Comparison of ENCODE assay signal across 18 mouse cellular contexts in the genomic region with DNA sequence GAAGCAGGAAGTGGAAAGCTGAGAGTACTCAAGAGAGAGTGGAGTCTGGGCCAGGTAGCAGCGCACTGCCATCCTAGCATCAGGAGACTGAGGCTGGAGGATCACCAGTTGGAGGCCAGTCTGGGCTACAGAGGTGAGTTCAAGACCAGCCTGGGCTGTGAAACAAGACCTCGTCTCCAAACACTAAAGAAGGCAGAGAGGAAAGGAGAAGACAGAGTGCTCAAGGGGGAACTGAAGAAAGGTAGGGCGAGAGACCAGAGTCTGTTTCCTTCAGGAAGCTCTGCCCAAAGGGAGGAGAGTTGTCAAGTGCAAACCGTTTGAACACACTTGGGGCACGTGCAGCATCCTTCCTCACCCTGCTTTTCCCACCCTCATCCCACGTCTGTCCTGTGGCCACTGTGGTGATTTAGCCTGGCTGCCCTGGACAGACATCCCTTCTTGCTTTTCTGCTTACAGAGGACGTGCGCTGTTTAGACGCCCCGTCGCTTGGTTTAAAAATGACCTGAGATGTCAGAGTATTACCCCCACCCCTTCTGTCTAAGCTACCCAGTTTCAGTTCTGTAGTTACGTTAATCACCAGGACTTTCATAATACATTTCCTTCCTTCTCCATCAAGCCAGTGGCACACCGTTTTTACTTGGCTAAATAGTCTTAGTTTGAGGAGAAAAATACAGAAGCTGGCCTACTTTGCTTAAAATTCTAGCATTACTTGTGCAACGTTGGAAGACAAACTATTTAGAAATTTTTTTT.
DNase-seq lines count a peak whose midpoint lies in the region; ATAC-seq lines count a peak whose summit lies in the region.
"Had no signal": no experiment of that assay in that cellular context is flagged by ENCODE, and none has a peak within 500 bp of the region (broad histone marks: within the 10 kb centered on the region; RNA-seq: fewer than 3 reads in every experiment).

No protein-coding gene starts in this region.

- no peaks in the 10 kb centered on the region for H3K27me3 ChIP-seq in liver, embryonic 16.5 days (ENCODE audit: control insufficient read depth, insufficient read depth, low read depth, low read length)
- no peaks in the 10 kb centered on the region for H3K27me3 ChIP-seq in liver, embryonic 11.5 days (replicated peaks; ENCODE audit: control insufficient read depth, insufficient read depth, low read length)
- H3K27me3 ChIP-seq: forebrain, embryonic 12.5 days; heart, embryonic 13.5 days; midbrain, embryonic 12.5 days; Patski had no signal

- 54% methylated on average over 14 of the region's 14 CpGs for WGBS in liver, embryonic 16.5 days (ENCODE audit: insufficient replicate concordance)
- 71% methylated on average over 14 of the region's 14 CpGs for WGBS in liver, embryonic 11.5 days

- H3K4me2 ChIP-seq in liver, embryonic 16.5 days (ENCODE audit: low read depth, low read length), result no peak overlapping the region
- H3K4me2 ChIP-seq in liver, embryonic 11.5 days, result no peak overlapping the region
- H3K4me2 ChIP-seq: forebrain, embryonic 12.5 days; heart, embryonic 13.5 days; midbrain, embryonic 12.5 days had no signal

- no peak overlapping the region for H3K4me3 ChIP-seq in liver, embryonic 16.5 days (ENCODE audit: low read depth, low read length)
- H3K4me3 ChIP-seq in liver, embryonic 11.5 days (ENCODE audit: low read depth, low read length), result no peak overlapping the region
- H3K4me3 ChIP-seq: forebrain, embryonic 12.5 days; heart, embryonic 13.5 days; midbrain, embryonic 12.5 days had no signal

- H3K4me1 ChIP-seq in liver, embryonic 16.5 days (ENCODE audit: control insufficient read depth, low read depth, low read length), result peaks cover 11% of the 10 kb centered on the region
- H3K4me1 ChIP-seq in liver, embryonic 11.5 days (replicated peaks; ENCODE audit: control insufficient read depth, insufficient read depth, low read length), result peaks cover 34% of the 10 kb centered on the region

- ATAC-seq in liver, embryonic 16.5 days (ENCODE audit: low read depth), result no peak
- ATAC-seq in liver, embryonic 11.5 days (replicated peaks; ENCODE audit: low FRiP score), result no peak
- peak; percentile 36 for ATAC-seq in activated CD4-positive, CD25-positive, alpha-beta regulatory T cell, adult 4 months
- ATAC-seq in inflammation-experienced regulatory T-cells, adult 6 months, result peak; percentile 35
- ATAC-seq in neutrophil, adult 5-6 weeks (ENCODE audit: extremely low read depth, insufficient number of reproducible peaks, low FRiP score, poor library complexity, severe bottlenecking), result peak; percentile 35
- ATAC-seq: hindbrain, embryonic 16.5 days; Patski had no signal

- no peaks in the 10 kb centered on the region for H3K9me3 ChIP-seq in liver, embryonic 16.5 days (replicated peaks; ENCODE audit: control insufficient read depth, low read length)
- no peaks in the 10 kb centered on the region for H3K9me3 ChIP-seq in liver, embryonic 11.5 days (ENCODE audit: control insufficient read depth, low read length)
- H3K9me3 ChIP-seq: forebrain, embryonic 12.5 days; heart, embryonic 13.5 days; midbrain, embryonic 12.5 days had no signal

- no peak for DNase-seq in liver, embryonic 11.5 days (ENCODE audit: low spot score)
- no peak for DNase-seq in left cerebral cortex, postnatal 10 days (ENCODE audit: extremely low spot score in 1 of 2, low spot score in 2 of 2)
- no peak for DNase-seq in kidney, postnatal 36 days
- no peak for DNase-seq in gastrocnemius, postnatal 25 days
- DNase-seq: adrenal gland, postnatal 25 days; cerebellum, postnatal 10 days; heart, postnatal 36 days; kidney, adult 2 months; kidney, postnatal 25 days had no signal

- H3K36me3 ChIP-seq in liver, embryonic 16.5 days (ENCODE audit: control insufficient read depth, insufficient read depth), result no peaks in the 10 kb centered on the region
- H3K36me3 ChIP-seq in liver, embryonic 11.5 days (ENCODE audit: control insufficient read depth, insufficient read depth, low read length), result no peaks in the 10 kb centered on the region
- H3K36me3 ChIP-seq: forebrain, embryonic 12.5 days; midbrain, embryonic 12.5 days had no signal

- intact Hi-C loops in left cerebral cortex, postnatal 10 days (cut with DNase I), result no loop called here

- peak overlapping the region; percentile 46 for H3K27ac ChIP-seq in liver, embryonic 16.5 days (ENCODE audit: low read length)
- H3K27ac ChIP-seq in liver, embryonic 11.5 days (ENCODE audit: low read depth, low read length), result no peak overlapping the region
- H3K27ac ChIP-seq: forebrain, embryonic 12.5 days; heart, embryonic 13.5 days; midbrain, embryonic 12.5 days had no signal

- H3K9ac ChIP-seq in liver, embryonic 16.5 days (ENCODE audit: low read depth, low read length), result no peak overlapping the region
- no peak overlapping the region for H3K9ac ChIP-seq in liver, embryonic 11.5 days (ENCODE audit: low read depth, low read length)
- H3K9ac ChIP-seq: forebrain, embryonic 12.5 days; heart, embryonic 13.5 days; midbrain, embryonic 12.5 days had no signal

Comparison
In these comparisons a context has a peak if more than half of its experiments do, and no peak if none do; other contexts are left out.
1. ATAC-seq: peak in activated CD4-positive, CD25-positive, alpha-beta regulatory T cell, adult 4 months (single experiment), inflammation-experienced regulatory T-cells, adult 6 months (single experiment) and neutrophil, adult 5-6 weeks (single experiment); none in liver, embryonic 16.5 days (single experiment) and liver, embryonic 11.5 days (single experiment).